Mouse (Mus musculus) lung, adult 18-20 months (tissue): Measurements from ENCODE around the gene 5330417C22Rik.
"Not testable (repeated sequence)": the region's sequence is repeated elsewhere in the genome, so short reads cannot be mapped to it uniquely, and the experiment has no call there.

ENCODE experiments used
- DNase-seq, 2 experiments: peaks; one replicate each; pipeline ENCODE4 v3.0.0; 2022; ENCODE audit warnings: mixed read lengths in 2 of 2

Gene 5330417C22Rik

DNA sequence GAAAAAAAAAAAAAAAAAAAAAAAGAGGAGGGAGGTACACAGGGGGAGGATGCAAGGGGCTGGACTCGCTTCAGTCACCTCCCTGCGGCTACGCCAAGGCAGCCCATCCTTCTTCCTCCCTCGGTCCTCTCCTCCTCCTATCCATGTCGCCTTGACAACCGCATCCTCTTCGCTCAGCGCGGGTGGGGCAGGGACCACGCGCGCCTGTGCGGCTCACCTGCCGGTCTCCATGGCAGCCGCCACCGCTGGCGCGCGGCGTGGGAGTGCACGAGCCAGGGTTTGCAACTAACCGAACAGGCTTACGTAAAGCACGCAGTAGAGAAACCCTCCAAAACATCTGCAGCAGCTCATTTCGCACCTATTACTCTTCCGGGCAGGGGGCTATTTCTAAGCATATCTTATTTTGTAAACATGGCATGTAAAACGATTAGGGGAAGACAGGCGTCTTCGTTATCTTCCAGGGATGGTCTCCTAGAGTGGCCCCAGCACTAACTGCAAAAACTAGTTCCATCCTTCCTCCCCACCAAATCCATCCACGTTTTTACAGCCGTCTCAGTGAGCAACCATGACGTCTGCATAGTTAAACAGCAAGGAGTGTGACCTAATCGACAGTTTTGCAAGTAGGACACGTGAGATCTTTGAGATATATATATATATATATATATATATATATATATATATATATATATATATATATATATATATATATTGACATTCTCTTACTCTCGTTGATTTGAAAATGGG, at the start of gene 5330417C22Rik:
TSS of gene 5330417C22Rik (minus strand) at position 20 of the 744 bp plus-strand sequence.
- DNase-seq, result peak; percentile 73 to 82

DNA sequence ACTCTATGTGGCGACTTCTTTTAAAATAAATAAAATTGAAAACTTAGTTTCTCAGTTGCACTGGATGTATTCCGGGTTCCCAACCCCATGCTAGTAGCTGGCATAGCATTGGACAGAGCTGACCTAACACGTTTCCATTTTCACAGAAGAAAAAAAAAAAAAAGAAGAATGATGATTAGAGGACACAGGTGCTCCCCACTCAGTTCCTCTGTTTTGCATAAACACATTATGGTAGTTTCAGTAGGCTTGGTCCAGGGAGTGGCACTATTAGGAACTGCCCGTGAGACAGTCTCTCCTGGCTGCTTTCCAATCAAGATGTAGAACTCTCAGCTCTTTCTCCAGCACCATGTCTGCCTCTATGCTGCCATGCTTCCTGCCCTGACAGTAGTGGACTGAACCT, 48.2 kb upstream of the 5330417C22Rik start:
- DNase-seq, result no peak

DNA sequence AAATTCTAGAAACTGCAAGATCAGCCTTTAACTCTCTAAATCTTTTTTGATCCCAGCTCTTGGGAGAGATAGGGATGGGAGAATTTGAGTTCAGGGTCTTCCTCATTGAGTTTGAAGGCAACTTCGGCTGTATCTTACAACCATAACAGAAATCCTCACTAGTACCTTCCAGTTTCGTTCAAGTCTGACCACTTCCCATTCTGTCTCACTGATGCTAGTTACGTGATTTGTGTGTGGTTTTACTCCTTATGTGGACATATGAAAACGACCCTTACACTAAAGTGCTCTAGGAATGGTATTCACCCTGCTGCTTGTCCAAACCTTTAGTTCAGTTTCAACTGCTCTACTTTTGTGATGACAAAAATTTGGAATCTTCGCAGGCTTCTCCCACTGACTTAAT, 37.7 kb upstream of the 5330417C22Rik start:
- DNase-seq, result no peak

DNA sequence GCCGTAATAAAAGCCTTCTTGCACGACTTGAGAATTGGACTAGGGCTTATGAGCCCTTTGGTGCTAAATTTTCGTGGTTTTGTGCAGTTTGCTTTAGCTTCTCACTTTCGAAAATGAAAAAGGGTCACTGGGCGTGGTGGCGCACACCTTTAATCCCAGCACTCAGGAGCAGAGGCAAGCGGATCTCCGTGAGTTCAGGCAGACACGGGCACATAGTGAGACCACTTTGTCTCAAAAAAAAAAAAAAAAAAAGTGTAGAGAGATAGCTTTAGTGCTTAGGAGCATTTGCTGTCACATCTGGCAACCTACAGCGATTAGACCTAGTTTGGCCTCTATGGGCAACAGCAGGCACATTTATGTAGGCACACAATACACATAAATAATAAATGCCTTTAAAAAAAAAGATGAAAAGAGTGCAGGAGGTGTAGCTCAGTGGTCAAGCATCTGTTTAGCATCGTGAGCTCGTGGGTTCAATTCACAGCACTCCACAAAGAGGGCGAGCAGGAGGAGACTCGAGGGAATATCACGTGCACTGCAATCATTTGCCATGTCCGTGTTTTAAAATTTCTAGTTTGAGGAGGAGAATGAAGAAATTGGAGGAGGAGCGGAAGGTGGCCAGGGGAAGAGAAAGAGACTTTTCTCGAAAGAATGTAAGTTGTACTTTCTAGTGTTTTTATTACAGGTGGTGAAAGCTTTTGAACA, 36.1 kb upstream of the 5330417C22Rik start:
- DNase-seq, result no peak

DNA sequence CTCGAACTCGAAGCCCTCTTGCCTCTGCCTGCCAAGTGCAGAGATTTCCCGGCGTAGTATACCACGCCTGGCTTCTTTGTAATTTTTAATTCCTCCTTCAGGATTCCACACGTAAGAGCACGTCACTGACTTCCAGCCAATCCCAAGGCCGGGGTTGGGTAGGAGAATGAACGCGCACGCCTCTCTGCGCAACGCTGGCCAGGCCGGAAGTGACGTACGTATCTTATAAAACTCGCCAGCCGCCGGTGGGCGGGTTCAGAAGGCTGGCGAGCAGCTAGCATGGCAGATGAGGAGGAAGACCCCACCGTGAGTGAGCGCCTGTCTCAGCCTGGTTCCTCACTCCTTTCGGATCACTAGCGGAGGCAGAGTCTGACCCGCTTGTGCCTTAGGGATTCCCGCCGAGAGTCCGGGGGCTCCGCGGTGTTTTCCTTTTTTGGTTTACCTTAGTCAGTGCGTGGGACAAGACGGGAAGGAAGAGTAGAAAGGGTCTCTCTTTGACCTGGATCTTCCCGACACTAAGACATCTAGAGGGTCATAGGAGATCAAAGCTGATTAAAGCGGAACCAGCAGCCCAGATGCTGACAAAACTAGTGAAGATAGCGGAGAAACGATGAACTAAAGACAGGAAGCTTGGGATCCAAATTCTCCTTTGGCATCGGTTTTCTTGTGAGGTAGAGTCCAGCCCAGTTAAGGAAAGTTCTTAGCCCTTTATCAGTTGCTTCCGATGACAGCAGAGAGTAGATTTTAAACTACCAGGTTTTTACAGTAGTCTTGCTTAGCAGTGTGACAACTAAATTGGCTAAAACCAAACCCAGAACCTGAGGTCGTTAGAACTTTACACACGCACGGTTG, 35.3 kb upstream of the 5330417C22Rik start, which contains the start of gene Taf13:
TSS of gene Taf13 (plus strand) at position 256 of the 852 bp plus-strand sequence.
- peak; percentile 97 for DNase-seq

DNA sequence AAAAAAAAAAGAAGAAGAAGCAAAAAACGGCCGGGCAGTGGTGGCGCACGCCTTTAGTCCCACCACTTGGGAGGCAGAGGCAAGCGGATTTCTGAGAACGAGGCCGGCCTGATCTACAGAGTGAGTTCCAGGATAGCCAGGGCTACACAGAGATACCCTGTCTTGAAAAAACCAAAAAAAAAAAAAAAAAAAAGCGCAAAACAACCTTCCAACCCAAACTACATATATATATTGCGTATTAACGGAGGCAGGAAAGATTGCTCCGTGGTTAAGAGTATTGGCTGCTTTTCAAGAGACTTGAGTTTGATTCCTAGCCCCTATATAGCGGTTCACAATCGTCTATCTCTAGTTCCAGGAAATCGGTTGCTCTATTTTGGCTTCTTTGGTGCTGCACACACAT, 34.5 kb upstream of the 5330417C22Rik start:
- no peak for DNase-seq

DNA sequence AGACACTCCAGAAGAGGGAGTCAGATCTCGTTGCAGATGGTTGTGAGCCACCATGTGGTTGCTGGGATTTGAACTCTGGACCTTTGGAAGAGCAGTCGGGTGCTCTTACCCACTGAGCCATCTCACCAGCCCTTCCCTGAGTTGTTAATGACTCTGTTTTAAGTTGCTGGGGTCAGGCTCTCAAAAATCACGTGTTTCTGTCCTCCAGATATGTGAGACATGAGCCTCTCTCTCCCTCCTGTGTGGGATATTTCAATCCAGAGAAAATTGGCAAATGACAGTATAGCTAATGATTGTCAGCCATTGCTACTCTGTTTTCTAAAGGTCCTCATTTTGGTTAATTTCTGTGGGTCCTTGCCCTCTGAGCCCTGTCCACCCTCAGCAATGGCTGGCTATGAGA, 33.3 kb upstream of the 5330417C22Rik start:
- not testable (repeated sequence) for DNase-seq

DNA sequence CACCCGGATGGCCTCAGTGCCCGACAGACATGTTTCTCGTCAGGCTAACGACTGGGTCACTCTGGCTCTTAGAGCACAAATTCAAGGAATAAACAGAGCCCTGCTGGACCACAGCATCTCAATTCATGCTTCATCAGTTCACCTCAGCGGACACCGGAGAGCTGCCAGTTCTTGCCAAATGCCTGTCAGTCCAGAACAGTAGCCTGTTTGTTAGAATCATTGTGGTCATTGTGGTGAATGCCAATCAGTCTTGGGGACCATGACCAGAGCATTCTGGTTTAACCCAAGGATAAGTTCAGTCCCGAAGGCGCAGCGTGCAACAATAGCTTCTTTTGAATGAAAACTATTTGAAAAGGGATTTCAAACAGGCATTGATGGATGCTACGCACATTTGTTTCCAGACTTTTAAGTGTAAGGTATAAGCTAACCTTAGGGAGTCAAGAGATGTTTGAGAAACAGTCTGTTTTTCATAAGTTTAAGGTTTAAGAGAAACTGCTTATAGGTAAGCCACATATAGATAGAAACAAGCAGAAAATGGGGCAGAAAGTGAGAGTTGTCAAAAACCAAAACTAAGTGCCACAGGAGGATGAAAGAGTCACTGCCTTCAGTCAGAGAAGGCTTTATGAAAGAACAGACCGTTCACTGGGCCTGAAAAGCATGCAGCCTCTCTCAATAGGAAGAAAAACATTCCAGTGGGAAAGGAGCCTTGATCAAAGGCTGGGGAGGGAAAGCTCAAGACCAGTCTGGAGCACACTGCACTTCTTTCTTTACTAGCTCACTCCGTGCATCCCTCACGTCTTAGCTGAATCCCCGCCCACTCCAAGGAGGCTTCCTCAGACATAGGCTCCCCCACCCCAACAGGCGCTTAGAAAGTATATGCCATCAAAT, 31.9 kb upstream of the 5330417C22Rik start:
- DNase-seq, result no peak

DNA sequence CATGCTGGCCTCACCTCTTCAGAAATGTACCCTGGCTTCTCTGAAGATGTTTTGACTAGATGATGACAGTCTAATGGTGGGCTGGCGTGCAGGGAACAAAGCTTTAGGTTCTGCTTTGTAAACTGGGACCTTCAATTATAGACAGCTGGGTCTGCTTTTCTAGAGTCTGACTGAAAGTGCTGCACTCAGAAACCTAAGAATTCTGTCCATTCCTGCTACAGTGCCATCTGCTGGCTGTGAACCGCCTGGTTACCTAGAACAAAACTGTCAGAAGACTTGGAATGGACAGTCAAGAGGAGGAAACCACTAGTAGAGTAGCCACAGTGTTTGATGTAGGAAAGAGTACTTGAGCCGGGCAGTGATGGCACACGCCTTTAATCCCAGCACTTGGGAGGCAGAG, 27.0 kb upstream of the 5330417C22Rik start:
- peak; percentile 84 to 86 for DNase-seq

DNA sequence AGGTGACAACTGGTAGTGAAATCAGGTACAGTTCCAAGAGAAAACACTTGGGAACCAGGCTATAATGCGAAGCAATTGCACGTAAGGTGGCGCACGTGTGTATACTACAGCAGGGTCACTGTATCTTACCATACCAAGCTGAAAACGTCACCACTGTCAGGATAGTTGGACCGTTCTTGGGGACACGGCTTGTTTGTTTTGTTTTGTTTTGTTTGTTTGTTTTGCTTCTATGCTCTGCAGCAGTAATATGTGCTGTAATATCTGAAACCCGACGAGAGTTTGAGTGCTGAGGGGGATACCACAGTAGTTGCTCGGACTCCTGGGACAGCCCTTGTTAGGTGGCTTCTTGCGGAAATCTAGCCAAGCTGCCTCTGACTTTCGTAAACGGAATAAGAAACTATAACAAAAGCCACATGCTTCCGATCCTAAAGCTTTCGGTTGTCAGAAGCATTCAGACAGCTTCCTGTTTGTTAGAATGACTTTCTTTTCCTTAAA, 26.5 kb upstream of the 5330417C22Rik start:
- peak; percentile 28 to 31 for DNase-seq

DNA sequence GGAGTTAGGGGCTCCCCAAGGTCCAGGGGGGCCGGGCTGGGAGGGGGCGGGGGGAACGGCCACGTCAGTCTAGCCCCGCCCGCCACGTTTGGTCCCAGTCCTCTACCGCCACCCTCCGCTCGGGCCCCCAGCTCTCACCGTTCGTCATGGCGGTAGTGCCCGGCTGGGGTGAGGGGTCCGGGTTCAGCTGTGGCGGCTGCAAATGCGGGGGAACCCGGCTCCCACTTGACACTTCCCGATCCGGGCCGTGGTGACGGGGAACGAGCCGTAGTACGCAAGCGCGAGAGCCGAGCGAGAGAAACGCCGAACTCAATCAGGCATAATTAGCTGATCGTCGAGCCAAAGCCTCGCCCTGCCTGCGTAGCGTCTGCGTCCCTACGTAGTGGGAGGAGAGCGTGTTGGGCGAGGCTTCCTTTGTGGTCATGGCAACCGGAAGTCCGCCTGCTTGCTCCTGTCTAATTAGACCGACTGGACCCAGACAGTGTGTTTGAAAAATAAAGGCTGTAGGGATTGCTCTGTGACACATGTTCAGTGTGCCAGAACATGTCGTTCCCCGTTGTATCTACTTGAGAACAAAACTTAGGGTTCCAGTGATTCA, 25.9 kb upstream of the 5330417C22Rik start, which contains the start of gene Tmem167b:
TSS of gene Tmem167b (minus strand) at position 334 of the 598 bp plus-strand sequence.
- DNase-seq, result peak; percentile 98 to 99

DNA sequence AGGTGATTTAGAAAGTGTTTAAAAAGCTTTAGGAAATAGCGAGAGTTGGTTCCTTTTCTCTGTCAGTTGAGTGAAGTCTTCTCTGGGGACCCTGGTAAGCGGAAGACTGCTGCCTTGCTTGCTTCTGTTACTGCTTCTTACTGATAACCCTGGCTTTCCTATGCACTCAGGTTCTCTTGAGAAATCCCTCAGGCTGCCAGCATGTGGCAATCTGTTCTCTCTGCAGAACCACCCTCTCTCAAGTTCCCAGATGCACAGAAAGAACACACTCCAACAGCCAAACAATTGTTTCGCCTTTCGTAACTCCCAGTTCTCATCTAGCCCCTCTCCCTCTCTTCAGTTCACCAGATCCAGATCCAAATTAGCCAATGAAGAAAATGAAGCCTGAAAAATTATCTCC, 21.6 kb upstream of the 5330417C22Rik start:
- peak in 1 of 2 experiments; percentile 32 for DNase-seq

DNA sequence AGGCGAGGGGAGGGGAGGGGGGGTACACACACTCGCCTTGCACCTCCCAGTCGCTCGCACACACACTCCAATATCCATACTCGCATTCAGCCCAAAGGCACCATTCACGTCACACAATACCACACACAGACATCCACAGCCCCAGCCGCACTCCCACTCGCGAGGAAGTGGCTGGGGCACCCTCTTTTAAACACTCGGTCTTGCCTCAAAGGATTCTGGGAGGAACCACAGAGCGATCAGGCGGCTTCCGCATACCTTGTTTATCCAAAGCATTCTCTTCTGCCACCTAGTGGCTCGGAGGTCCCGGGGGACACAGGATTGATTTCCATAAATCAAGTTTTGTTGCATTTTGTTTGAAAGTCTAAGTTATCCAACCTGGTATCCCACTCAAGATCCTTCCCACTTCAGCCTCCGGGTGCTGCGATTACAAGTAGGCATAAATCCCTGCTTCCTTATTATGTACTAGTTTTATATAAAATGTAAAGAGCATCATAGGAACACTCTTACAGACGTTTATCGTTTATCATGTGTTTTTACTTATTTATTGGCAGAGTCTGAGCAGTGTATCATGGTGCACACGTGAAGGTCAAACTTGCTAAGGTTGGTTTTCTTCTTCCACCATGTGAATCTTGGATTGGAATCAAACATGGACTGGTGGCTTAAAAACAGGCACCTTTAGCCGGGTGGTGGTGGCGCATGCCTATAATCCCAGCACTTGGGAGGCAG, 18.4 kb upstream of the 5330417C22Rik start:
- DNase-seq, result peak; percentile 93 to 95

DNA sequence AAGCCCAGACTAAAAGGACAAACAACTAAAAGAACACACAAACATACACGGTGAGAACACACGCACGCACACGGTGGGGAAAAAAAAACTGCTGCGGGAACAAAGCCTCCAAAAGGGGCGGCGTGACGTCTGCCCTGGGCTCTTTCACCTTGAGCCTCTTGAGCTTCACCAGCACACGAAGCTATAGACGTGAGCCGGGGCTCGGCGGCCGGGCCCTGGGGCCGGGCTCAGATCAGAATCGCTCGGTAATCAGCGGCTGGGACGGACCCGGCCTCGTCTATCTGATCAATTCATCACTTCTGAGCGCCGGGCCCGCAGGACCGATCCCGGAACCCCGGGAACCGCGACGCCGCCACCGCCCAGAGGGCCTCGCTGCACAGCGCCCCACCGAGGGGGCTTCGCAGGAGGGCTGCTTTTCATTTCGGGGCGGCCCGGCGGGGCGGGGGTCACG, 17.8 kb upstream of the 5330417C22Rik start:
- peak in 1 of 2 experiments; percentile 28 for DNase-seq

DNA sequence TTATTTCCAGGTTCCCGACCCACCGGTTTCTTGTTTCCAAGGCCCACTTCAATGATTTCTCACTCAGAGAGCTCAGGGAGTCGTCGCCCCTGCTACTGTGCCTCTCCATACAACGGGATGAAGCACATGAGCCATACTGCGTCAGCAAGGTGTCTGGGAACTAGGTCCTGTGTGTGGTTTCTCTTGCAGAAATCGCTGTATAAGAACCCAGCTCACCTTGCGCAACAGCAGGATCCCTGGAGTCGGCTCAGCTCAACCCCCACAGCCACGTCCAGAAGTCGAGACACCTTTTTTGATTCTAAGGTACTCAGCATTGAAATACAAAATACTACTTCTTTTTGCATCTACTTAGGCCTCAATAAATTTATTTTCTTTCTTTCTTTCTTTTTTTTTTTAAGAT, 6.0 kb upstream of the 5330417C22Rik start:
- no peak for DNase-seq

DNA sequence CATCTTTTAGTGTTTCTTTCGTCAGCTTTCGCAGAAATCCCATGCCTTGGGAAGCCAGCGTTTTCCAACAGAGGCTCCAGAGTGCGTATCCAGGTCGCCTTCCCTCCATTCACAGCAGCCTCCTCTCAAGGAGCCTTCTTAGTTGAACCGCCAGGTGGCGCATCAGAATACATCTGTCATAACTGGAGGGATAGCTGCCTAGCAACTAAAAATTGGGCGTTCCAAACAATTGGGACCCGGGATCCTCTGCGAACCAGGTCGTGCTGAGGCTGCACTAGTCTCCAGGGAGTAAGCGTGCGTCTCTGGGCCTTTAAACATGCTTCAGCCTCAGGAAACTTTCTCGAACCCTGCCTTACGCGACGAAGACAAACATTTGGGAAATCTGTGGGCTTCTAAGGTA, 967 bp upstream of the 5330417C22Rik start:
- DNase-seq, result peak; percentile 85 to 91

DNA sequence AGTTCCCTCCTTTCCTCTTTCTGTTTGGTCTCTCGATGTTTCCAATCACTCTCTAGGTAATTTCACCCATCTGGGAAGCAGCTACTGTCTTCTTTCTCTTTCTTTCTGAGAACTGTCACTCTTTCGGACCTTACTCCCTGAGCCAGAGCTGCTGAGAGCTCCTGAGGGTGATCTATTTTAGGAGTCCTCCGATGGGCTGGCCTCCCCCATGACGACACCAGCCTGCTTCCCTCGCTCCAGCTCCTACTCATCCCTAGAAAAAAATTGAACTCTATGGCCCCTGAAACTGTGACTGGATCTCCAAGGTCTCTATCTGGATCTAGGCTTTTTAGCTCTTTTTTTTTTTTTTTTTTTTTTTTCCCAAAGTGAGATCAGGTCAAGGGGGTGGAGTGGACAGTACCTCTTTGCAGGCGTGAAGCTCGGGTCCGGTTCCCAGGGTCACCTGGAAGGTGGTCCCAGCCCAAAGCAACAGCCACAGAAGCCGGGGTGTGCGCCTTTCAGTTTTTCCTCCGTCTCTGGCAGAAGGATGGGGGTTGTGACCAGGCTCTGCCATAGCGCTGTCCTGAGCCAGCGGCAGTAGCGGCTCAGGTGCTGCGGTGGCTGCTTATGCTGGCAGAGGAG, 330 bp downstream of the 5330417C22Rik start:
- DNase-seq, result no peak

DNA sequence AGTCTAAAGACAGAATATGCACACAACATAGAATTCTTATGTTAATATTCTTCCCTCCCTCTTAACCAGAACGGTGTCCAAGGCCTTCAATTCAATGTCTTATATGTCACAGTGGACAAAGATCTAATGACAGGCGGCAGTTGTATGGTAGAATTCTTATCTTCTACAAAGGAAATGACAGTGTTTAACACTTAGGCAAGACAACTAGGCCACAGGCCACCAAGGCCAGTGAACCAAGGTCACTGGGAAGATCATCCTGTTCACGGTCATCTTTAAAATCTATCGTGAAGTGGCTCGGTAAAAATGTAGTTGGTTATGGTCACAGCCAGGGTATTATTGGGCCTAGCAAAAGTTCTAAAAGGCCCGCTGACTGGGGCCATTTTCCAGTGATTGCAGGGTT, 2.4 kb downstream of the 5330417C22Rik start, which contains the start of gene 1700013F07Rik:
TSS of gene 1700013F07Rik (plus strand) at position 200 of the 400 bp plus-strand sequence.
- no peak for DNase-seq

DNA sequence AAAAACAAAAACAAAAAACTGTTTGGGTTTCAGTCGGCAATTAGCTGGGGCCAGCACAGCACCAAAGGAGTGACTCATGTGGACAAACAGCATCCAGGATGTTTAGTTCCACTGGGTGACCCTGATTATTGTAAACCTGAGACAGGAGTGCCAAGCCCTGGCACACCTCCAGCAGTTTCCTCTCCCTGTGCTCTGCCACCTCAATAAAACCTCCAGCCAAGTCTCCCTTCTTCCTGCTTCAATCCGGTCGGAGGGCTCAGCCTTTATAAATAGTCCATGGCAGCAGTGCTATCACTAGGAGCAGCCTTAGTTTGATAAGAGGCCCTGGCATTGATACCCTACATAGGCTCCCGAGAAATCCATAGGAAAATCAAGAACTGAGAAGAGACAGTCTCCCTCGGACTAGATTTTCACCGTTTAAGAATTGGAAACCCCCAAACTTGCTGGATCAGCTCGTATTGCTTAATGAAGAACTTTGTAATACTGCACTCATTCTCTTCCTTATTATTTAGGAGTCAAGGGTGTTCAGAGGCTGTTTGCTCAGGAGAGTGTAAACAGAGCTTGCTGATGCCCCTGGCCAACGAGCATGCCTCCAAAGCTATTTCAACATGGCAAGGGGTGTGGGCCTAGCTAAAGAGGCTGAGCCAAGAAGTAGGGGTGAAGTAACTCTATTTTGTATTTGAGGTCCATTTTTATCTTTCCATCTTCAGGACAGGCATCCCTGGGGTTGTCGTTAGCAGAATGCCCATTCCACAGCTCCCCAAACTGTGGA, 3.0 kb downstream of the 5330417C22Rik start:
- DNase-seq, result peak; percentile 68 to 78
